Mouse (Mus musculus): ENCODE measurements around the gene Gng13.

DNA sequence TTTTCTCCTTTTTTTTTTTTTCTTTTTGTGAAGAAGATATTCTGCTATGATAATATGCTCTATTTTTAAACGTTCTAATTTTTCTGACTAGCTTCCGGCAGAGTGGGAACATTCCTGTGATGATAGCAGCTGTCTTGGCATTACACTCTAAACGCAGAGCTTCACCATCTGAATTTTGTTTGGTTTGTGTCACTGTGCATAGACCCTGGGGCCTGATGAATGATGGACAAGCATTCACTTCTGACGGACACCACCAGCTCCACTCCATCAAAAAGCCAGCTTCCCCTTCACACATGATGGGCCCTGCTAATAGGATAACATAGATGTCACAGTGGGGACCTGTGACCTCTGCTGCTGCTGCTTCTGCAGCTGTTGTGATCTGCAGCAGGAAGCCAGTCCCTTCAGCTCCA lies 44.6 kb downstream of the Gng13 start:
- TF ChIP-seq CTCF (IDR thresholded peaks at IDR 0.05; ENCODE audit: low read depth) (no peak), EP300 (IDR thresholded peaks at IDR 0.05; ENCODE audit: low read depth) (no peak)

All from liver, embryonic 14.5 days (tissue).